Mouse (Mus musculus) thymus, adult 2 months (tissue): ENCODE data around the gene Slc25a13.

ENCODE experiments used
- CTCF ChIP-seq: fragments of 200-500 bp; IDR thresholded peaks from 2 replicates; pipeline ENCODE4 v1.5.1; 2012; ENCODE audit warnings: mild to moderate bottlenecking, control low read depth, low read length, moderate library complexity, borderline replicate concordance; ENCODE audit not compliant: control insufficient read depth, poor library complexity, insufficient read depth; ENCODE audit errors: extremely low read depth
- POLR2A ChIP-seq: fragments of 200-500 bp; IDR thresholded peaks from 2 replicates; pipeline ENCODE4 v1.6.1; 2012; ENCODE audit warnings: mild to moderate bottlenecking, low read length, control low read depth, moderate library complexity; ENCODE audit not compliant: control insufficient read depth, poor library complexity, insufficient read depth; ENCODE audit errors: extremely low read depth

- TF ChIP-seq POLR2A (no peak), CTCF (no peak)
Observed at GRCm38 (mm10) chr6:6193906-6194305, 23.1 kb downstream of the Slc25a13 start.
